Mouse (Mus musculus): Measurements from ENCODE around the gene Sec1.

DNA sequence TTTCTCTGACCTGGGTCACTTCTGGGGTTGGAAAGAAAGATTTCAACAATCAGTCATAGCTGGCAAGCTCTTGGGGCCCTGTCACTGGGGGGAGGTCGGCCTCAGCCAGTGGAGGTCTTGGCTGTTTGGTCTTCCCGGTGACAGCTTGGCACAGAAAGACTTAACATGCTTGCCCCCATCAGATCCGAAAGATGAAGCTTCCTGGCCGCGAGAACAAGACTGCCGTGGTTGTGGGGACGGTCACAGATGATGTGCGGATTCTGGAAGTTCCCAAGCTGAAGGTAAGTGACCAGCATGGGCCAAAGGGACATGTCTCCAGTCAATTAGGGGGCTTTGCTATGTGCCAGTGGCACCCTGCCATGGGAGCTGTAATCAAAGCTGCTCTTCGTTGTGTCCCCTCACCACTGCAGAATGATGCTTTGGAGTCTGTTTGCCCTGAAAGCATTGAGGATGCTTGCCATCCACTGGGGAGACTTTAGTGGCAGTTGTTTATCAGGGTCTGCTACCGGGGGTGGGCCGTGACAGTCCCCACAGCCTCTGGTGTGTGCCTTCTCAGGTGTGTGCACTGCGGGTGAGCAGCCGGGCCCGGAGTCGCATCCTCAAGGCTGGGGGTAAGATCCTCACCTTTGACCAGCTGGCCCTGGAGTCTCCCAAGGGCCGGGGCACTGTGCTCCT lies 25.7 kb upstream of the Sec1 start:
- TF ChIP-seq CTCF (IDR thresholded peaks at IDR 0.05; ENCODE audit: low read depth, low read length) (no peak), POLR2AphosphoS5 (IDR thresholded peaks at IDR 0.05; ENCODE audit: insufficient replicate concordance, low read depth, low read length) (no peak)
